Mouse (Mus musculus) c-Kit-positive CD71-positive TER-119-positive erythroid progenitor cells, embryonic 14.5 days (primary cell): ENCODE results near the gene Ncapd2.
A peak's percentile ranks its signal among the peaks of the same experiment; 100 is the strongest.

Experiments
- DNase-seq: peaks from one replicate; pipeline ENCODE4 v3.0.0-alpha.2; 2013; ENCODE audit warnings: low spot score

The Ncapd2 gene

DNA sequence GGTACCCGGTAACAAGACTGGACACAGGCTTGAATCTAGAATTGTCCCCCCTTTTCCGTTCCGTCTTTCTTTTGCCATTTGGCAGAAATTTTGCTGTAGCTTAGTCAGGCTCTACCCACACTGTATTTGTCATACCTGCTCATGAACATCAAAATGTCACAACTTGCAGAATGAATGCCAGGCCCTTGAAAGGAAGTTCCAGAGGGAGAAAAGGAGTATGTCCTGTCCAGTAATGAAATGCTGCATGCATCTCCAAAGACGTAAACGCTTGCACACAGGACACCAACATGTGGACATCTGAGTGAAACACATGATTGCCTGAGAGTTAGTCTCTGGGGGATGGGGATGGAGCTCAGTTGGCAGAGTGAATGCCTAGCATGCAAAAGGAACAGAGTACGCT lies 22.2 kb upstream of the Ncapd2 start:
- DNase-seq = no peak

DNA sequence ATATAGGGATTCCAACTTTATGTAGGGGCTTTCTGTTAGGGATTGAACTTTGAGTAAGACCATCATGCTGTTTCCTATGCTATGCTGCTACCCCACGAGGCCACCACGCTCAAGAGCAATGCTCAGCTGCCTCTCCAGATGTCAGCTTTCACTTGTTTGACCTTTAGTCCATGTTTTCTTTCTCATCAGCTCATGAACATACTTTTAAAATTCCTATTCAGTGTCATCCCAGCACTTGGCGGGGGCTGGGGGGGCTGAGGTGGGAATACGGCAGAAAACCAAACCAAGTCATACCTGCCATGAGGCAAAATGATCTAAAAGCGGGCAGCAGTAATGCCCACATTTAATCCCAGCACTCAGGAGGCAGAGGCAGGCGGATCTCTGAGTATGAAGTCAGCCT lies 21.6 kb upstream of the Ncapd2 start:
- no peak for DNase-seq

DNA sequence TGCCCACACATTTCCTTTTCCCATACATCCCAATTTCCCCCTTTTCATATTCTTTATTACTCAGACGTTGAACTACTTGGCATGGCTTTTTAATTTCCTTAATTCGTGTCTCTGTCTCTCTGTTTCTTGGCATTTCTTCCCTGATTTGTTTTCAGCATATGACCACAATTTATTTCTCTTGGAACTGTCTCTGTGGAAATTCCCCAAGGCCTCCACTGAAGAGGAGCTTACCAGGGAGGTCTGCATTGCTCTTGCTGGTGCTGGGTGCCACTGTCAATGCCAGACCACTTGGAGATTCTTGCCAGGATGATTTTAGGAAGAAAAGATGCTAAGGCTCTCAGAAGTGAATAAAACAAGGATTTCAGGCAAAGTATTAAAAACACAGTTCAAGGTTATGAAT lies 21.1 kb upstream of the Ncapd2 start:
- DNase-seq = no peak

DNA sequence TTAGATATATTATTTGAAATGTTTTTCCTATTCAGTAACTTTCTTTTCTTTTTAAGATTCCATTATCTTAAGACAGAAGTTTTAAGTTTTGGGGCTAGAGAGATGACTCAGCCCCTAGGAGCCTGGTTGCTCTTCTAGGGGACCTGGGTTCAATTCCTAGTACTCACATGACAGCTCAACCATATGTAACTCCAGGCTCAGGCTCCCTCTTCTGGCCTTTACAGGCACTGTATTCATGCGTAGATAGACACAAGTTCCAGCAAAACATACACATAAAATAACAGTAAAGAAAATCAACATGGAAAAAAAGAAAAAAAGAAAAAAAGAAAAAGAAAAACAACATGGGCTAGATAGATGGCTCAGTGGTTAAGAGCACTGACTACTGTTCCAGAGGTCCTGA lies 18.9 kb upstream of the Ncapd2 start:
- no peak for DNase-seq

DNA sequence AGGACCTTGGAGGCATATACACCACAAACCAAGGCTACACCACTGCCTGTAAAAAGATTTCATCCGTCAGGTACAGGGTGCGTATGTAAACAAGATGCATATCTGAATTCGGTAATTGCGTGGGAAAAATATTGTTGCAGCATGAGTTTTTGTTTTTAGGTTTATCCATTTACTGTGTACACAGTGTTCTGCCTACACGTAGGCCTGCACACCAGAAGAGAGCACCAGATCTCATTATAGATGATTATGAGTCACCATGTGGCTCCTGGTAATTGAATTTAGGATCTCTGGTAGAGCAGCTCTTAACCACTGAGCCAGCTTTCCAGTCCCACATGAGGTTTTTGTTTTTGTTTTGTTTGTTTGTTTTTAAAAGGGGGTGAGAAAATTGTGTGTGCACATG lies 5.7 kb upstream of the Ncapd2 start:
- no peak for DNase-seq

DNA sequence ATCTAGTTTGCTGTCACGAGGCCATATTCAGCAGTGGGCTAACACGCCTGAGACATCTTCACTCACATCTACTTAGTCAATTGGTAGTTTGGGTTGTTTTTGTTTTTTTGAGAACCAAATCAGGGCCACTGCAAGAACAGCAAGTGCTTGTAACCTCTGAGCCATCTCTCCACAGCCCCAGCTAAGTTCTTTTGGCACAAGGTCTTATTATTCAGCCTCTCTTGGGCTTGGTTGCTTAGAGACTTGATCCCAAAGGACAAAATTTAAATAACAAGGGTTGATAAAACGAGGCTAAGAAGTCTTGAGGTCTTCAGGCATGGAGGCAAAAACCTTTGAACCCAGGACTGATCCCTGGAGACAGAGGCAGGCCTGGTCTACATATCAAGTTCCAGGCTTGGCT lies 4.8 kb upstream of the Ncapd2 start:
- no peak for DNase-seq

DNA sequence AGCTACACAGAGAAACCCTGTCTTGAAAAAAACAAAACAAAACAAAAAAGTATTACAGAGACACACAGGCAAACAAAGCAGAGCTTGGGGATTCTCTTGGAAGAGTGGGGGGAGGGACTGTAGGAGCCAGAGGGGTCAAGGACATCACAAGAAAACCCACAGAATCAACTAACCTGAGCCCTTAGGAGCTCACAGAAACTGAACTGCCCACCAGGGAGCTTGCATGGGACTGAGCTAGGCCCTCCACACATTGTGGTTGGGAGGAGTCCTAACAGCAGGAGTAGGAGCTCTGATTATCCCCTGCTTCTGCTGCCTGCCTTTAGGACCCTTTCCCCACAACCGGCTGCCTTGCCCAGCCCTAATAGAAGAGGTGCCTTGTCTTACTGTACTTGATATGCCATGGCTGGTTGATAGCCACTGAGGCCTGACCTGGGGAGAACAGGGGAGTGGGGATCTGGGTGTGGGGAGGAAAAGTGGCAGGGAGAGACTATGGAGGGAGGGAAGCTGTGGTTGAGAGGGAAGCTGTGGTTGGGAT lies 4.1 kb upstream of the Ncapd2 start:
- DNase-seq = no peak

DNA sequence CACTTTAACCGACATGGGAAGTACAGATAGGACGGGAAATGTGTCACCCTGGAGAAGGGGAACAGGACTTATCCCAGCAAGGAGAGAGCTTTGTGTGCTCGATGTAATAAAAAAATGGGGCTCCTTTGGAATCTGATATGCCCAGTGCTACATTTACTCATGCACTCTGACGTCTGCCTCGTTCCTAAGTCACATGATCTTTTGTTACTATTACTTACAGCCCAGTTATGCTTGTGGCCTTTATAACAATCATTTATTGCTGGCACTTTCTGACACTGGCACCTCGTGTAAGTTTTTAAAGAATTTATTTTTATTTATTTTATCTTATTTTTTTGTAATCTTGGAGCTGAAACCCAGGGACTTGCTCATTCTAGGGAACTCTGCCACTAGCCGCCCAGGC lies 1.9 kb upstream of the Ncapd2 start:
- peak; percentile 42 for DNase-seq

DNA sequence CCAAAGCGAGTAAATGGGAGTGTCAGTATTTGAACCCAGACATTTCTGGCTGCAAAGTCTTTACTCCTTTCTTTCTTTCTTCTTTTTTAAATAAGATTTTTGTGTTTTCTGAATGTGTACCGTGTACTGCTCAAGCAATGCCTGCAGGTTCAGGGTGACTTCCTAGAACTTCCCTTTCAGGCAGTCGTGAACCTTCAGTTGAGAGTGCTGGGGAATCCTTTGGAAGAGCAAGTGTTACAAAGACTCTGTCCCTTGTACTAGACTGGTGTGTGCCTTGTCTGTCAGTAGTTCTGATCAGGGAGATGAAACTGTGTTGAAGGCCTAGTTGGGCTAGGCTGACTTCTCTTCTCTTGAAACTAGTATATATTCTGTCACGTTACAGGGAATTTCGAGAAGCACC lies 1.3 kb upstream of the Ncapd2 start:
- DNase-seq = peak; percentile 27

DNA sequence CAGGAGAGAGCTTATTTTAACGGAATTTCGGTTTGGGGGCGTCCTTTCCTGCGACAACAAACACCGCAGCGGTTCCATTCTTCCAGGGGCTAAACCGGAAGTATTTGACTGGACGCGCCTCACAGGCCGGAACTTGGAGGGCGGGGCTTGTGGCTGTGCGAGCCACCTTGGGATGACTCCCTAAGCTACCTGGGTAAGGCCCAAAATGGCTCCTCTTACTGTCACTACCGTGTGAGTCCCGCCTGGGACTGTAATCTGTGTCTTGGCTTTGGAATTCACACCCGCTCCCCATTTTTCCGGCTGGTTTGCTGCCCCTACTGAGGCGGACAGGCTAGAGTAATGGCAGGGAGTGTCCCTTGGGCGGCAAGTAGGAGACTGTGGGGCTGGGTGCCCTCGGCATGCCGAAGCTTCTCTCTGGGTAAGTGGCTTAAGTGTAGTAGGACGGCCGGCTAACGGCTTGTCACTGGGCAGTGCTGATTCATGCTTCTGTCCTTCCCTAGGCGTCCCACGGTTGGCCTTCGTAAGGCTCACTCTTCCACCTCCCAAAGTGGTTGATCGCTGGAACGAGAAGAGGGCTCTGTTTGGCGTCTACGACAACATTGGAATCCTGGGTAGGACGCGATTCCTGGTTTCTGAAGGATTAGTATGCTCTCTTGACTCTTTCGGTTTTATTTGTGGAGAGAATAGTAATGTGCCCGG lies 664 bp upstream of the Ncapd2 start:
- DNase-seq = peak; percentile 94

DNA sequence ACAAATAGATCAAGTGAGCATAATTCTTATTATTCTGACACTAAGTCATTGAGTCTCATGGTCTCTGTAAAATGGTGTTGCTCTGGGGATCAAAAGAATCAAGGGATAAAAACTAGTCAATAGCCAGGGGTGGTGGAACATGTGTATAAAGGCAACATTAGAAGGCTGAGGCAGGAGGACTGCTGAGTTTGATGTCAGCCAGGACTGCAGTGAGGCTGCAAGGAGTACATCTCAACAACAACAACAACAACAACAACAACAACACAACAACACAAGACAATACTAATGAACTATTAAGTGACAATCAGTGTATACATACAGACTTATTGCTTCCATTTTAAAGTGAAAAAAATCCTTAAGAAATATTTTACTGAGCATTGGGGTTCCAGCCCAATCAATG lies 685 bp downstream of the Ncapd2 start:
- DNase-seq = peak; percentile 16

DNA sequence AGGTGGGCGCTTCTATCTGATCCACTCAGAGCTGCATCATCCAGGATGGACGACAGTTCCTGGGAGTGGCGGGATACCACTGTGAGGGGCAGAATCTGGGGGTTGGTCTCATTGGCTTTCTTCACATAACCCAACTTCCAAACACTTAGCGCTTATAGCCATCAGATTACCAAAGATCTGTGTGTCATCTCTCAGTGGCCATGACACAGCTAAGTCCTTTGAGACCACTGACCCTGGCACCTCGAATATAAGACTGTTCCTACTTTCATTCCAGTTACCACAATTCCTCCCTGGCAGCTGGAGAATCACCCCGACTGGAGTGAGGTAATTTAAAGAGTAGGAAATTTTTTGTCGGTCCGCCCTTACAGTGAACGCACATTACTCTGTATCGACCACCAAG lies 5.3 kb downstream of the Ncapd2 start:
- no peak for DNase-seq

DNA sequence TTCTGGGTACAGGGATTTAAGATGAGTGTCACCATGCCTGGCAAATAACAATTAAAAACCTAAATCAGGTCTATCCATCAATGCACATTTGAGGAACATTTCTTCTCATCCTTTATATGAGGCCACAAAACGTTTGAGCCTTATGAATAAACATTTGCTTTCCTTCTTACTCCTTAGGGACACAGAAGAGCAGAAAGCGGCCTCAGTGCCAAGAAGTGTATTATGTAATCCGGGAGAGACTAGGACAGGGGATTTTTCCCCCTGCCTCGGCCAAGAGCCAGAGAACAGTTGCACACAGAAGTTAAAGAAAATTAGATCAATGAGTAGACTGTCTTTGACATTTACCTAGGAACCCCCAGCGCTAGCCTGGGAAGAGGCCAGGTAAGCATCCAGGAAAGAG lies 9.4 kb downstream of the Ncapd2 start:
- no peak for DNase-seq

DNA sequence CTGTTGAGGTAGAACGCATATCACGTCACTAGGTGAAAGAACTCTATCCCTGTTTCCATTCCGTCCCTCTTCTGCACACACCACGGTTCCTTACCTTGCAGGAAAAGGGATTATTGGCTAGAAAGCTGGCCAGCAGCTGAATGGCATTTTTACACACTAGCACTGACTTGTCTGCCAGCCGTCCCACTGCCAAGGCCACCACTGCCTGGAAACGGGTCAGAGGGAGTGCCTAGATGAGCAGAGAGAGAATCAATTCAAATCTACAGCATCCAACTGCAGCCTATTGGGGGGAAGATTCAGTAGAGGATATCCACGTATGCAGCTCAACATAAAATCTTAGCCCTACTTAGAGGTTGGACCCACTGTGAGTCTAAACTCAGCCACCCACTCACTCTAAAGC lies 11.9 kb downstream of the Ncapd2 start:
- no peak for DNase-seq

DNA sequence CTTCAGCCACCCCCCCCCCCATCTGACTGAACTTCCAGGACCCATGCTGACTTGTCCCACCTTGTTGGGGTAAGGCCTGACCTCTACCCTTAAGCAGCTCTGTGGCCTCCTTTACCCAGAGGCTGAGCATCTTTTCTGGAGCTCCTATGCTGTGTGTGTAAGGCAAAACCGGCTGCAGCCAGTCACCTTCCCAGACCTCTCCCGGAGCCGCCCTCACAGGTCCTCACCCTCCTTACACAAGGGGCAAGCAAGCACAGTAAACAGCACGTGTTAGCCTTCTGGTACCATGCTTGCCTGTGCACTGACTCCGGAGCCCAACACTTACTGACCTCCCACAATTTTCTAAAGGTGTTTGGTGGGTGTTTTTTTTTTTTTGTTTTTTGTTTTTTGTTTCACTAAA lies 16.0 kb downstream of the Ncapd2 start:
- DNase-seq = no peak

DNA sequence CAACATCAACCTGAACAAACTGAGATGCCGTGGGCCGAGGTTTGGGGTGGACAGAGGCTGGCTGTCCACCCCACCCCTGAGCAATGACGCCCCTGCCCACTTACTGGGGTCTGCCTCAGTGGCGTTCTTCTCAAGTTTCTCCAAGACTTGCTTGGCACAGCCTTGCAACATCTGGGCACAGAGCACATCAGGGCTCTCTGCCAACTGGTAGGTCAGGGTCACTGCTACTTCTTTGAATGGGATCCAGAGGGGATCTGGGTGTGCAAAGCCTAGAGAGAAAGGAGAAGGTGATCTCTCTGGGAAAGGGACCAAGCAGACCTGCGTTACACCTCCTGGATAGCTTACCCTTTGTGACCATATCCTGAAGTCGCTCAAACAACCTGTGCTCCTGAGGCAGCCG lies 18.2 kb downstream of the Ncapd2 start:
- DNase-seq = no peak

DNA sequence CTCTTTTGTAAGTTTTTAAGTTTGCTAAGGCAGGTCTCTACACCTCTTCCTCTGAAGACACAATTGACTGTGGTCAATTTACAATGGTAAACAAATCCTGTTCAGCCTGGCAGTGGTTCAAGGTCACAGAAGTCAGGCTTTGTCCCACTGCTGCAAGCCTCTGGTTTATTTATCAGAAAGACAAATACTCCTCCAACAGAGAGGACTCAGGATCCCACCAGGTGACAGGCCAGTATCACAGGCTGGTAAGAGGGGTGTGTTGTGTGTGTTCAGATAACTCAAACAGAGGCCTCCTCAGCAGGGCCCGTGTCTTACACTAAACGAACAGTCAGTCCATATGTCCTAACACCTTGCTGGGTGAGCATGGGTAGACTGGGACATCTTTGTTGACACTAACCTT lies 19.0 kb downstream of the Ncapd2 start:
- DNase-seq = no peak

DNA sequence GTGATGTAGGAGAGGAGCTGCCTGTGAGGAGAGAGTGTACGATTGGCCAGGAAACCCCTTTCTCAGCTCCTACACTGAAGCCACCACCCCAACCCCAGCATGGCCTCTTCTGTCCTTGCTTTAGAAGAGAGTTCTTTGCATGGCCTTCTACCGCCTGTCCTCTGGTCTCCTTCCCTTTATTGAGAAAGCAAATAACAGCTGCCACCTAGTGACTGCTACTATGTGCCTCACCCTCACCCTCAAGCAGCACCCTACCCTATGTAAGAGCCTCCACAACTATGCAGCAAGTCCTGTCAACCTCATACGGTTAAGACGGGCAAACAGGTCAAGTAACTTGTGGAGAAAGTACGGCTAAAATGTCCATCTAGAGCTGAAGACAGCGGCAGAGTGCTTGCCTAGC lies 21.3 kb downstream of the Ncapd2 start:
- DNase-seq = no peak

DNA sequence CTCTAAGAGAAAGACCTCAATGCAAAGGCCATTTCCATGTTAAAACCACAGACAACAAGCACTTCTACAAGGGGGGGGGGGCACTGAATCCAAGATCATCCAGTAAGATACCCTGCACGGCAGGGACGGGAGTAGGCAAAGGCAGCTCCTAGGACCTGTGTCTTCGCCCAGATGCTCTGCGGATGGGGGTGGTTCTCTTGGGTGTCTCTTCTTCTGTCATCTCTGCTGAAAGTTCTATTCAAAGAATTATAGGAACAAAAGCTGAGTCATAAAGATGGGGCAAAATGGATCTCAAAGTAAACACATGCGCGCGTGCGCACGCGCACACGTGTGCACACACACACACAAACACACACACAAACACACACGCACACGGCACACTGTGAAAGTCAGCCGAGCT lies 23.4 kb downstream of the Ncapd2 start:
- no peak for DNase-seq

DNA sequence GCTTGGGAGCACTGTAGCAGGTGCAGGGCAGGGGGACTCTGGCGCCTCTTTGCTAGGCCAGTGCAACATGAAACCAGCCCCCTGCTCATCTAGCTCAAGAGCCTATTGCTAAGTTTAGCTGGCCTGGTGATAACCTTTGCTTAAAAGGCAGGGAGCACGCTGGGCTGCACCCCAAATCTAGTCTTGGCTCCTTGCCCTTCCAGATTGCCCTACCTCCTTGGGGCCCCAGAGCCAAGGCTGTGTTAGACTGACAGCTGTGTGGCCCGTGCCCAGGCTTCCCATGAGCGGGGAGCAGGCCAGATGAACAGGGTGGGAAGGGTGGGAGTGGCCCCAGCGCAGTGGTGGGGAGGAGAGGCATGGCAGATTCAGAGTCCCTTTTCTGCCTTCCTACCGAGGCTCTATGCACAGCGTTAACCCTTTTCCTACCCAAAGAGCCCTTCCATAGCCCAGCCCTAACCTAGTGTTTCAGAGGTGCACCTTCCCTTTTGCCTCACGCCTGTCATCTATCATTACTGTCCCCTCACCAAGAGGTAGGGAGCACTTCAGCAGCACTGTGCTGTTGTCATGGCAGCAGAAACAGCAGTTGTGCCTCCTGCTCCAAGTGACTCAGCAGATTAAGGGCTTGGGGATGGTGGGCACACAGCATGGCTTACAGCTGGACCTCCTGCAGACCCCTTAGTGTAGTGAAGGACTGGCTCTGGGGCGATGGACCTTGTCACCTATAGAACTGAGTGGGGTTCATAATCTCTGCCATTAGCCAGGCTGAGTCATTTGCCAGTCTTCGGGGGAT lies 24.4 kb downstream of the Ncapd2 start:
- DNase-seq = no peak

DNA sequence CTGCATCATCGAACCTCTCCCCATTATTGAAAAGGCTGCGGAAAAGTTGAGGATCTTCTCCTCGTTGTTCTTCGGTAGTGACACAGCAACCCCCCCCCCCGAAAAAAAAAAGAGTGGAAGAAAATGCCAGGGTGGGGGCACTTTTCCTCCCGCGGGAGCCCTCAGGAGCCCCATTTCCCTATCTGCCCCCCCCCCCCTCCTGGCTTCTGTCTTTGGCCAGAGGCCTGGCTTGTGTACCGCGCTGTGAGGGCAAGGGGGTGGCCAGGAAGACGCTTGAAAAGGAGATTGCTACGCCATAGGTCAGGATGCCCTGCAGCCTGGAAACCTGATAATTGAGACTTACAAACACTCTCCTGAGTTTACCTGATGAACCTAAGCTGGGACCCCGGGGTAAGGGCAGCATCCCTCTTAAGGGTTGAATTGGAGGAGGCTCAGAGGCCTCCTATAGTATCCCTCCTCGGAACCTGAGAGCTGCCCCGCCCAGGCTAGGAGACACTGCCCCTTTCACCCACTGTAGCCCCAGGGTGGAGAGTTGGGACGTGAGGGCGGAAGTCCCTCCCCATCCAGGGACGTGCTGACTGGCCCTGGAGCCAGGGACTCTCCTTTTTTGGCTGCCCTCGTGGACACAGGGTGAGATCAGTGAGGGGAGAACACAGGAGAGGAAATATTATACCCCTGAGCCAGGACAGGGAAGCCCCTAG lies 25.3 kb downstream of the Ncapd2 start, which contains the start of gene Gapdh:
Gene Gapdh, minus strand, starts transcription at position 417 of the 701 bp plus-strand sequence.
- no peak for DNase-seq

DNA sequence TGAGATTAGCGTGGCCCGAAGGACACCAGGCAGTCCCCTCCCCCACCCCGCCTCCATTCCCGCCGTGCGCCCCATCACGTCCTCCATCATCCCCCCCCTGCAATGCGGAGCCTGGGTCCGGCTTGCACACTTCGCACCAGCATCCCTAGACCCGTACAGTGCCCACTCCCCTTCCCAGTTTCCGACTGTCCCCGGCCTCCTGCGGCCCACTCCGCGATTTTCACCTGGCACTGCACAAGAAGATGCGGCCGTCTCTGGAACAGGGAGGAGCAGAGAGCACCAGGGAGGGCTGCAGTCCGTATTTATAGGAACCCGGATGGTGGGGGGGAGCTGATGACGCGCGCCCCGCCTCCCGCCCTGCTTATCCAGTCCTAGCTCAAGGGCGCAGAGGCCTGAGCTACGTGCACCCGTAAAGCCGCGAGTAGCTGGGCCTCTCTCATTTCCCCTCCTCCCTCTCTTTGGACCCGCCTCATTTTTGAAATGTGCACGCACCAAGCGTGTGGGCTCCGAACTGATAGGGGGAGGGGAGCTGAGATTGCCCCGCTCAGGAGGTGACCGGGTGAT lies 26.1 kb downstream of the Ncapd2 start:
- peak; percentile 92 for DNase-seq
